Mouse (Mus musculus) common myeloid progenitor, adult 5-6 weeks (primary cell): ENCODE measurements around the gene Gm21885. TPM values are rescaled to one million over a fixed set of nuclear protein-coding genes. Genes with fewer than 3 reads are reported as not detected.

ENCODE experiments used
- ATAC-seq: replicated peaks from 2 replicates; pipeline ENCODE4 v1.8.0; 2016; ENCODE audit warnings: low read depth, mild to moderate bottlenecking, moderate TSS enrichment, inconsistent platforms; ENCODE audit not compliant: poor library complexity, severe bottlenecking
- total RNA-seq: library from RNA; stranded (forward); fragments of 200-1000, 187-1606 nt; gene quantifications from 2 replicates; pipeline ENCODE4 v1.2.3, GENCODE M21; 2017

Gene Gm21885
- total RNA-seq, 1 experiment from 2014 or later: not detected

GRCm38 (mm10) chr11:94315308-94315707 is 33.6 kb downstream of the Gm21885 start:
- no peak for ATAC-seq

GRCm38 (mm10) chr11:94316528-94316927 is 34.9 kb downstream of the Gm21885 start:
- ATAC-seq: no peak

- no peak for ATAC-seq
Measured at GRCm38 (mm10) chr11:94317014-94317413, 35.3 kb downstream of the Gm21885 start.

GRCm38 (mm10) chr11:94317515-94317914 is 35.8 kb downstream of the Gm21885 start:
- ATAC-seq: no peak

- no peak for ATAC-seq
Measured at GRCm38 (mm10) chr11:94318056-94318455, 36.4 kb downstream of the Gm21885 start.

GRCm38 (mm10) chr11:94320969-94321930 is 39.6 kb downstream of the Gm21885 start:
- peak; percentile 68 for ATAC-seq

- peak; percentile 89 for ATAC-seq
Measured at GRCm38 (mm10) chr11:94321931-94322400, 40.3 kb downstream of the Gm21885 start, which contains the start of gene Luc7l3. Gene Luc7l3, minus strand, starts transcription at chr11:94321988.

GRCm38 (mm10) chr11:94322636-94323035 is 41.0 kb downstream of the Gm21885 start:
- no peak for ATAC-seq

- ATAC-seq: no peak
Measured at GRCm38 (mm10) chr11:94323271-94323925, 41.7 kb downstream of the Gm21885 start.

- no peak for ATAC-seq
Measured at GRCm38 (mm10) chr11:94324618-94325017, 42.9 kb downstream of the Gm21885 start.

- no peak for ATAC-seq
Measured at GRCm38 (mm10) chr11:94326961-94327411, 45.3 kb downstream of the Gm21885 start.

GRCm38 (mm10) chr11:94327693-94328643 is 46.3 kb downstream of the Gm21885 start, which contains the start of gene Ankrd40:
Gene Ankrd40, plus strand, starts transcription at chr11:94328001.
- ATAC-seq: peak; percentile 86

- ATAC-seq: no peak
Measured at GRCm38 (mm10) chr11:94328644-94329025, 47.0 kb downstream of the Gm21885 start.

GRCm38 (mm10) chr11:94329270-94329891 is 47.7 kb downstream of the Gm21885 start:
- peak; percentile 49; the same call in 1 of the 2 replicates for ATAC-seq

GRCm38 (mm10) chr11:94330211-94330610 is 48.5 kb downstream of the Gm21885 start:
- no peak for ATAC-seq

- no peak for ATAC-seq
Measured at GRCm38 (mm10) chr11:94332726-94333125, 51.1 kb downstream of the Gm21885 start.

GRCm38 (mm10) chr11:94334386-94334968 is 52.8 kb downstream of the Gm21885 start:
- no peak for ATAC-seq
